Mouse (Mus musculus) hematopoietic stem cell, adult 5-6 weeks (primary cell): ENCODE data around the gene Slc50a1. TPM values are rescaled to one million over a fixed set of nuclear protein-coding genes. Genes with fewer than 3 reads are reported as not detected.
A peak's percentile ranks its signal among the peaks of the same experiment; 100 is the strongest.

Experiments used
- ATAC-seq, 2 experiments: fragments of 125-278 bp in 1 of 2; replicated peaks in 1 of 2; 2 replicates each; pipeline ENCODE4 v1.8.0; 2016 to 2017; ENCODE audit warnings: inconsistent platforms in 2 of 2, mild to moderate bottlenecking in 2 of 2, moderate number of reproducible peaks in 2 of 2, low read depth in 1 of 2, moderate TSS enrichment in 1 of 2; ENCODE audit not compliant: low FRiP score in 2 of 2, poor library complexity in 2 of 2, severe bottlenecking in 2 of 2, insufficient read depth in 1 of 2, low TSS enrichment in 1 of 2
- total RNA-seq: library from RNA; stranded (forward); fragments of 172-1452, 232-1000 nt; gene quantifications from 2 replicates; pipeline ENCODE4 v1.2.3, GENCODE M21; 2017

Slc50a1 gene
- total RNA-seq, 1 experiment from 2014 or later, result 96.6 TPM

GRCm38 (mm10) chr3:89227307-89228179 lies 42.8 kb downstream of the Slc50a1 start:
- ATAC-seq, result peak; percentile 54 to 64

GRCm38 (mm10) chr3:89226900-89227299 lies 43.5 kb downstream of the Slc50a1 start, which contains the start of gene Mtx1:
Mtx1 (minus strand) TSS chr3:89227088.
- no peak for ATAC-seq

GRCm38 (mm10) chr3:89226361-89226760 lies 44.0 kb downstream of the Slc50a1 start:
- ATAC-seq, result no peak

- ATAC-seq, result no peak
These were observed 44.5 kb downstream of the Slc50a1 start for GRCm38 (mm10) chr3:89225918-89226317.

GRCm38 (mm10) chr3:89225321-89225815 lies 45.0 kb downstream of the Slc50a1 start:
- ATAC-seq, result no peak

- no peak for ATAC-seq
These were observed 45.6 kb downstream of the Slc50a1 start for GRCm38 (mm10) chr3:89224796-89225195.

GRCm38 (mm10) chr3:89221167-89221566 lies 49.2 kb downstream of the Slc50a1 start:
- ATAC-seq, result no peak

- no peak for ATAC-seq
These were observed 50.8 kb downstream of the Slc50a1 start for GRCm38 (mm10) chr3:89219546-89219945.

- ATAC-seq, result no peak
These were observed 52.1 kb downstream of the Slc50a1 start for GRCm38 (mm10) chr3:89218271-89218670.

Other genes with a start within 250 kb of the Slc50a1 start
- 8.4 and 15.2 TPM in 2 replicates for gene Rusc1, start 177.3 kb downstream of the Slc50a1 start, total RNA-seq
- not detected in 2 replicates for gene Gm43738, start 169.5 kb downstream of the Slc50a1 start, total RNA-seq
- gene Fdps, start 168.6 kb downstream of the Slc50a1 start, total RNA-seq, result 78.9 and 98.4 TPM in 2 replicates
- 1.9 and 15.5 TPM in 2 replicates for gene Pklr, start 134.4 kb downstream of the Slc50a1 start, total RNA-seq
- 1.5 and 3.5 TPM in 2 replicates for gene Hcn3, start 110.4 kb downstream of the Slc50a1 start, total RNA-seq
- gene Clk2, start 105.8 kb downstream of the Slc50a1 start, total RNA-seq, result 73.3 and 87.2 TPM in 2 replicates
- gene Scamp3, start 93.1 kb downstream of the Slc50a1 start, total RNA-seq, result 23.5 and 23.8 TPM in 2 replicates
- 7.3 and 8.0 TPM in 2 replicates for gene Fam189b, start 87.4 kb downstream of the Slc50a1 start, total RNA-seq
- 33.2 and 43.8 TPM in 2 replicates for gene Gba, start 67.6 kb downstream of the Slc50a1 start, total RNA-seq
- gene Thbs3, start 55.4 kb downstream of the Slc50a1 start, total RNA-seq, result 0.38 TPM in 1 of 2 replicates, not detected in the other
- 52.1 and 81.3 TPM in 2 replicates for gene Mtx1, start 43.5 kb downstream of the Slc50a1 start, total RNA-seq
- gene Muc1, start 41.5 kb downstream of the Slc50a1 start, total RNA-seq, result 0.44 and 1.7 TPM in 2 replicates
- 108 and 186 TPM in 2 replicates for gene Krtcap2, start 24.6 kb downstream of the Slc50a1 start, total RNA-seq
- gene Trim46, start 24.3 kb downstream of the Slc50a1 start, total RNA-seq, result 3.4 and 3.8 TPM in 2 replicates
- gene Dpm3, start 11.2 kb downstream of the Slc50a1 start, total RNA-seq, result 65.6 and 96.1 TPM in 2 replicates
- gene Efna1, start 10.6 kb upstream of the Slc50a1 start, total RNA-seq, result 0.75 TPM in 1 of 2 replicates, not detected in the other
- gene Efna3, start 52.4 kb upstream of the Slc50a1 start, total RNA-seq, result not detected in 2 replicates
- gene Efna4, start 67.5 kb upstream of the Slc50a1 start, total RNA-seq, result 0.99 and 3.4 TPM in 2 replicates
- 28.9 and 30.9 TPM in 2 replicates for gene Adam15, start 79.4 kb upstream of the Slc50a1 start, total RNA-seq
- gene Dcst2, start 91.4 kb upstream of the Slc50a1 start, total RNA-seq, result not detected in 2 replicates
- gene Dcst1, start 94.7 kb upstream of the Slc50a1 start, total RNA-seq, result not detected in 2 replicates
- gene Zbtb7b, start 124.2 kb upstream of the Slc50a1 start, total RNA-seq, result 8.6 and 9.9 TPM in 2 replicates
- 0.15 and 1.9 TPM in 2 replicates for gene Lenep, start 132.2 kb upstream of the Slc50a1 start, total RNA-seq
- 12.9 and 18.2 TPM in 2 replicates for gene Flad1, start 141.3 kb upstream of the Slc50a1 start, total RNA-seq
- gene Cks1b, start 147.8 kb upstream of the Slc50a1 start, total RNA-seq, result 106 and 133 TPM in 2 replicates
- 50.8 and 51.2 TPM in 2 replicates for gene Shc1, start 147.9 kb upstream of the Slc50a1 start, total RNA-seq
- gene Pygo2, start 159.6 kb upstream of the Slc50a1 start, total RNA-seq, result 11.8 and 14.3 TPM in 2 replicates
- gene Pbxip1, start 166.1 kb upstream of the Slc50a1 start, total RNA-seq, result 26.7 and 28.4 TPM in 2 replicates
- 21.4 and 21.6 TPM in 2 replicates for gene Pmvk, start 184.0 kb upstream of the Slc50a1 start, total RNA-seq
- not detected in 2 replicates for gene Kcnn3, start 249.6 kb upstream of the Slc50a1 start, total RNA-seq